Mouse (Mus musculus) adrenal gland, adult (tissue): Measurements from ENCODE around the gene Dmrtc1c1.
"Not testable (repeated sequence)": the region's sequence is repeated elsewhere in the genome, so short reads cannot be mapped to it uniquely, and the experiment has no call there.

ENCODE experiments used
- DNase-seq, 2 experiments: peaks; one replicate each; pipeline ENCODE4 v3.0.0; 2022 to 2023; ENCODE audit warnings: low spot score in 1 of 2; ENCODE audit not compliant: inconsistent age in 2 of 2

Gene Dmrtc1c1

DNA sequence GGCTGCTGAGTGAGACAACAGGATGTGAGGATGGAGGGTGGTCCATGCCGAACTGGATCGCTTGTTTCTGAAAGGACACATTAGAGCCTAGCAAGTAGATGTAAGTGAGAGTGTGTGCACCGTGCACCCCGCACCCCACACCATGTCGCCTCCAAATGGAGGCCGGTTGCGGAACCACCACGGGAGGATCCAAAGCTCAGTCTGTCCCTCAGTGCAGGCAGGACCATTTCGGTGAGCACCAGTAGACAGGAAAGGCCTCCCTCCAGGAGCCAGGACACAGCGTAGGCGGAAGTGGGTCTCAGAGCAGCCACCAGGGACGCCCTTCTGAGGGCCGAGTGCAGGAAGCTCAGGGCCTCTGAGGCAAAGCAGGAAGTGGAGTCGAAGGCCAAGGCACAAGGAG is at the start of gene Dmrtc1c1:
Gene Dmrtc1c1 (plus strand): TSS at position 301 of the 400 bp plus-strand sequence.
- DNase-seq: not testable (repeated sequence)

- no peak for DNase-seq
These were observed 36.9 kb upstream of the Dmrtc1c1 start for GRCm38 (mm10) chrX:102765878-102766277.

- DNase-seq: no peak
These were observed 9.5 kb downstream of the Dmrtc1c1 start for GRCm38 (mm10) chrX:102812311-102812710.

- not testable (repeated sequence) for DNase-seq
These were observed 51.8 kb downstream of the Dmrtc1c1 start, which contains the start of gene Dmrtc1c2 for GRCm38 (mm10) chrX:102854516-102854915. Dmrtc1c2 (minus strand) TSS chrX:102854616.
